Mouse (Mus musculus): ENCODE results near the gene Exosc5. TPM values are rescaled to one million over a fixed set of nuclear protein-coding genes. Genes with fewer than 3 reads are reported as not detected.

Gene Exosc5
- polyA plus RNA-seq, 1 experiment, result 53.7 TPM

GRCm38 (mm10) chr7:25720760-25721159, 61.8 kb downstream of the Exosc5 start:
- Histone ChIP-seq H3K36me3 (ENCODE audit: control insufficient read depth, insufficient read depth, low read length, poor library complexity, severe bottlenecking) (peaks cover 36% of the 10 kb centered on the region), H3K4me1 (ENCODE audit: control insufficient read depth, insufficient read depth, low read length) (no peaks in the 10 kb centered on the region), H3K27me3 (ENCODE audit: control insufficient read depth, insufficient read depth, low read length, poor library complexity, severe bottlenecking) (no peaks in the 10 kb centered on the region), H3K27ac (ENCODE audit: insufficient read depth, low read length) (no peak overlapping the region), H3K4me3 (ENCODE audit: low read depth, low read length) (no peak overlapping the region), H3K9me3 (replicated peaks; ENCODE audit: control insufficient read depth, insufficient read depth, low read length, poor library complexity, severe bottlenecking) (no peaks in the 10 kb centered on the region), H3K9ac (ENCODE audit: low read depth, poor library complexity, severe bottlenecking) (no peak overlapping the region)
- TF ChIP-seq EP300 (IDR thresholded peaks at IDR 0.05; ENCODE audit: insufficient read depth, low read depth, low read length) (no peak), POLR2A (IDR thresholded peaks at IDR 0.05; ENCODE audit: insufficient read depth, low read length) (no peak), CTCF (IDR thresholded peaks at IDR 0.05; ENCODE audit: low read depth, low read length) (no peak)

Other genes starting within 250 kb of the Exosc5 start
- gene Cxcl17, start 246.3 kb upstream of the Exosc5 start, polyA plus RNA-seq (2011; ENCODE audit: insufficient read depth, insufficient read length, low read depth, missing spikeins), result not detected in 2 replicates
- 1.1 and 1.5 TPM in 2 replicates for gene Ceacam1, start 181.6 kb upstream of the Exosc5 start, polyA plus RNA-seq (2011; ENCODE audit: insufficient read depth, insufficient read length, low read depth, missing spikeins)
- gene Ceacam2, start 119.3 kb upstream of the Exosc5 start, polyA plus RNA-seq (2011; ENCODE audit: insufficient read depth, insufficient read length, low read depth, missing spikeins), result not detected in 2 replicates
- not detected in 2 replicates for gene Erich4, start 43.3 kb upstream of the Exosc5 start, polyA plus RNA-seq (2011; ENCODE audit: insufficient read depth, insufficient read length, low read depth, missing spikeins)
- 32.8 and 33.4 TPM in 2 replicates for gene Dmac2, start 39.8 kb upstream of the Exosc5 start, polyA plus RNA-seq (2011; ENCODE audit: insufficient read depth, insufficient read length, low read depth, missing spikeins)
- gene B3gnt8, start 32.5 kb upstream of the Exosc5 start, polyA plus RNA-seq (2011; ENCODE audit: insufficient read depth, insufficient read length, low read depth, missing spikeins), result 0.60 and 0.87 TPM in 2 replicates
- gene Bckdha, start 183 bp upstream of the Exosc5 start, polyA plus RNA-seq (2011; ENCODE audit: insufficient read depth, insufficient read length, low read depth, missing spikeins), result 26.1 and 26.9 TPM in 2 replicates
- gene Tmem91, start 16.0 kb downstream of the Exosc5 start, polyA plus RNA-seq (2011; ENCODE audit: insufficient read depth, insufficient read length, low read depth, missing spikeins), result 3.3 and 3.7 TPM in 2 replicates
- gene B9d2, start 21.6 kb downstream of the Exosc5 start, polyA plus RNA-seq (2011; ENCODE audit: insufficient read depth, insufficient read length, low read depth, missing spikeins), result 7.9 and 15.2 TPM in 2 replicates
- gene Tgfb1, start 27.8 kb downstream of the Exosc5 start, polyA plus RNA-seq (2011; ENCODE audit: insufficient read depth, insufficient read length, low read depth, missing spikeins), result 22.9 and 25.6 TPM in 2 replicates
- 43.4 and 46.9 TPM in 2 replicates for gene Ccdc97, start 59.9 kb downstream of the Exosc5 start, polyA plus RNA-seq (2011; ENCODE audit: insufficient read depth, insufficient read length, low read depth, missing spikeins)
- gene Hnrnpul1, start 95.6 kb downstream of the Exosc5 start, polyA plus RNA-seq (2011; ENCODE audit: insufficient read depth, insufficient read length, low read depth, missing spikeins), result 155 and 156 TPM in 2 replicates
- gene Axl, start 129.5 kb downstream of the Exosc5 start, polyA plus RNA-seq (2011; ENCODE audit: insufficient read depth, insufficient read length, low read depth, missing spikeins), result 16.4 and 21.5 TPM in 2 replicates
- 2.8 and 3.1 TPM in 2 replicates for gene Cyp2s1, start 157.7 kb downstream of the Exosc5 start, polyA plus RNA-seq (2011; ENCODE audit: insufficient read depth, insufficient read length, low read depth, missing spikeins)
- not detected in 2 replicates for gene Cyp2b10, start 238.5 kb downstream of the Exosc5 start, polyA plus RNA-seq (2011; ENCODE audit: insufficient read depth, insufficient read length, low read depth, missing spikeins)

All from ES-Bruce4 (cell line).